10 mouse cellular contexts compared by ENCODE assay signal in genomic region chr6:85369181-85369860, GRCm38 (mm10). TPM values are rescaled to one million over a fixed set of nuclear protein-coding genes. Genes with fewer than 3 reads are reported as not detected.
DNase-seq lines count a peak whose midpoint lies in the region; ATAC-seq lines count a peak whose summit lies in the region.
"Had no signal": no experiment of that assay in that cellular context is flagged by ENCODE, and none has a peak within 500 bp of the region (broad histone marks: within the 10 kb centered on the region; RNA-seq: fewer than 3 reads in every experiment).

No protein-coding gene starts in this region.

- 81% methylated on average over 5 of the region's 5 CpGs for WGBS in hindbrain, embryonic 12.5 days
- 87% methylated on average over 5 of the region's 5 CpGs for whole genome bisulfite sequencing in forebrain, embryonic 11.5 days

- no peak overlapping the region for H3K9ac ChIP-seq in hindbrain, embryonic 12.5 days
- no peak overlapping the region for H3K9ac ChIP-seq in forebrain, embryonic 11.5 days (ENCODE audit: low read length)
- H3K9ac ChIP-seq: neural tube, embryonic 12.5 days had no signal

- no peak overlapping the region for H3K27ac ChIP-seq in hindbrain, embryonic 12.5 days
- H3K27ac ChIP-seq in forebrain, embryonic 11.5 days (ENCODE audit: low read depth, low read length): no peak overlapping the region
- H3K27ac ChIP-seq: neural tube, embryonic 12.5 days had no signal

- peaks cover 34% of the 10 kb centered on the region for H3K4me1 ChIP-seq in megakaryocyte, embryonic 14.5 days
- H3K4me1 ChIP-seq in hindbrain, embryonic 12.5 days: peaks cover 27% of the 10 kb centered on the region
- 0 out of 2 replicates have a peak, but pooled peaks cover 2% of the 10 kb centered on the region for H3K4me1 ChIP-seq in forebrain, embryonic 11.5 days (replicated peaks; ENCODE audit: control insufficient read depth, insufficient read depth, low read length)

- H3K4me3 ChIP-seq in megakaryocyte, embryonic 14.5 days (replicated peaks): peak overlapping the region; percentile 34
- no peak overlapping the region for H3K4me3 ChIP-seq in hindbrain, embryonic 12.5 days
- no peak overlapping the region for H3K4me3 ChIP-seq in forebrain, embryonic 11.5 days (ENCODE audit: low read depth, low read length)
- H3K4me3 ChIP-seq: neural tube, embryonic 12.5 days had no signal

- H3K36me3 ChIP-seq in megakaryocyte, embryonic 14.5 days (replicated peaks; ENCODE audit: low read length): no peaks in the 10 kb centered on the region
- no peaks in the 10 kb centered on the region for H3K36me3 ChIP-seq in hindbrain, embryonic 12.5 days
- H3K36me3 ChIP-seq in forebrain, embryonic 11.5 days (ENCODE audit: control insufficient read depth, insufficient read depth, low read length): no peaks in the 10 kb centered on the region
- H3K36me3 ChIP-seq: neural tube, embryonic 12.5 days had no signal

- H3K9me3 ChIP-seq in megakaryocyte, embryonic 14.5 days: no peaks in the 10 kb centered on the region
- H3K9me3 ChIP-seq in hindbrain, embryonic 12.5 days (replicated peaks): no peaks in the 10 kb centered on the region
- H3K9me3 ChIP-seq in forebrain, embryonic 11.5 days (ENCODE audit: control insufficient read depth, low read length): no peaks in the 10 kb centered on the region
- H3K9me3 ChIP-seq: neural tube, embryonic 12.5 days had no signal

- H3K27me3 ChIP-seq in megakaryocyte, embryonic 14.5 days (replicated peaks): peaks cover 57% of the 10 kb centered on the region
- 0 out of 2 replicates have a peak, but pooled peaks cover 9% of the 10 kb centered on the region for H3K27me3 ChIP-seq in hindbrain, embryonic 12.5 days
- no peaks in the 10 kb centered on the region; the same call in 1 of the 2 replicates for H3K27me3 ChIP-seq in forebrain, embryonic 11.5 days (ENCODE audit: control insufficient read depth, insufficient read depth, low read length)
- H3K27me3 ChIP-seq: neural tube, embryonic 12.5 days had no signal

- DNase-seq in cerebellum, adult 9-10 months: peak; percentile 26
- no peak for DNase-seq in cerebellum, adult 11 months
- DNase-seq in 3T3-L1 (ENCODE audit: low read depth, low spot score): peak; percentile 88
- peak; percentile 79 for DNase-seq in gastrocnemius, postnatal 25 days
- peak; percentile 61 for DNase-seq in kidney, adult 18-20 months
- no peak for DNase-seq in forebrain, embryonic 11.5 days (ENCODE audit: low spot score)

- H3K4me2 ChIP-seq in hindbrain, embryonic 12.5 days (replicated peaks): no peak overlapping the region
- H3K4me2 ChIP-seq in forebrain, embryonic 11.5 days (ENCODE audit: low read depth, low read length, severe bottlenecking): no peak overlapping the region
- H3K4me2 ChIP-seq: neural tube, embryonic 12.5 days had no signal

- ATAC-seq in hindbrain, embryonic 12.5 days (ENCODE audit: low FRiP score): no peak
- no peak for ATAC-seq in forebrain, embryonic 11.5 days (replicated peaks; ENCODE audit: low FRiP score)

RNA-seq across cellular contexts. Expression of gene Rab11fip5, which starts 5.1 kb away (rescaled TPM):
- 10 to 100 TPM; 22.7 to 26.5 TPM for total RNA-seq in gastrocnemius, postnatal 25 days (2021)
- 1.0 and 4.4 TPM in 2 replicates for polyA plus RNA-seq in megakaryocyte, embryonic 14.5 days (2012; ENCODE audit: insufficient read depth, low replicate concordance)
- polyA plus RNA-seq in hindbrain, embryonic 12.5 days (2016; fragmentation: Nextera tagmentation; extraction: Ambion mirVana): 10.6 and 12.1 TPM in 2 replicates
- polyA plus RNA-seq in forebrain, embryonic 11.5 days (2014; fragmentation: Nextera tagmentation; extraction: Ambion mirVana): 4.5 and 5.1 TPM in 2 replicates

RNA-seq across cellular contexts. Expression of gene Sfxn5, which starts 36.1 kb away (rescaled TPM):
- total RNA-seq in gastrocnemius, postnatal 25 days (2021): 1 to 10 TPM; 5.0 to 7.3 TPM
- polyA plus RNA-seq in megakaryocyte, embryonic 14.5 days (2012; ENCODE audit: insufficient read depth, low replicate concordance): 0.72 TPM in 1 of 2 replicates, not detected in the other
- polyA plus RNA-seq in hindbrain, embryonic 12.5 days (2016; fragmentation: Nextera tagmentation; extraction: Ambion mirVana): 6.8 and 10.0 TPM in 2 replicates
- 12.5 and 13.8 TPM in 2 replicates for polyA plus RNA-seq in forebrain, embryonic 11.5 days (2014; fragmentation: Nextera tagmentation; extraction: Ambion mirVana)

RNA-seq across cellular contexts. Expression of gene Noto, which starts 54.4 kb away (rescaled TPM):
- total RNA-seq in gastrocnemius, postnatal 25 days (2021): not detected
- polyA plus RNA-seq in megakaryocyte, embryonic 14.5 days (2012; ENCODE audit: insufficient read depth, low replicate concordance): not detected in 2 replicates
- polyA plus RNA-seq in hindbrain, embryonic 12.5 days (2016; fragmentation: Nextera tagmentation; extraction: Ambion mirVana): not detected in 2 replicates
- polyA plus RNA-seq in forebrain, embryonic 11.5 days (2014; fragmentation: Nextera tagmentation; extraction: Ambion mirVana): not detected in 2 replicates
- polyA plus RNA-seq: embryonic facial prominence, embryonic 11.5 days; neural tube, embryonic 12.5 days had no signal

Comparison
In these comparisons a context has a peak if more than half of its experiments do, and no peak if none do; other contexts are left out.
1. DNase-seq: peak in cerebellum, adult 9-10 months (single experiment), 3T3-L1 (single experiment), gastrocnemius, postnatal 25 days (single experiment) and kidney, adult 18-20 months (single experiment); none in cerebellum, adult 11 months (single experiment) and forebrain, embryonic 11.5 days (single experiment).